Mouse (Mus musculus) heart, embryonic 10.5 days (tissue): ENCODE data around the gene Exosc1. TPM values are rescaled to one million over a fixed set of nuclear protein-coding genes. Genes with fewer than 3 reads are reported as not detected.

Experiments
- DNase-seq: peaks from one replicate; pipeline ENCODE4 v3.0.0-alpha.2; 2017; ENCODE audit warnings: low spot score
- H3K27ac ChIP-seq: fragments of 300-500 bp; sonication (generic); 2 replicates; pipeline ENCODE4 v1.5.1; 2016; ENCODE audit warnings: mild to moderate bottlenecking
- H3K27me3 ChIP-seq: fragments of 300-500 bp; sonication (generic); 2 replicates; pipeline ENCODE4 v1.6.1; 2016; ENCODE audit warnings: mild to moderate bottlenecking; ENCODE audit not compliant: poor library complexity, insufficient read depth, severe bottlenecking
- H3K36me3 ChIP-seq: fragments of 300-500 bp; sonication (generic); 2 replicates; pipeline ENCODE4 v1.6.1; 2016; ENCODE audit warnings: mild to moderate bottlenecking, moderate library complexity
- H3K4me1 ChIP-seq: fragments of 300-500 bp; sonication (generic); 2 replicates; pipeline ENCODE4 v1.6.1; 2016; ENCODE audit warnings: mild to moderate bottlenecking
- H3K4me3 ChIP-seq: fragments of 300-500 bp; sonication (generic); 2 replicates; pipeline ENCODE4 v1.5.1; 2016; ENCODE audit warnings: mild to moderate bottlenecking, moderate library complexity
- H3K9me3 ChIP-seq: fragments of 300-500 bp; sonication (generic); 2 replicates; pipeline ENCODE4 v1.6.1; 2016; ENCODE audit warnings: mild to moderate bottlenecking, moderate library complexity
- WGBS: fragments of 180-500 bp; shearing (Covaris S2); methylation state at CpG from one replicate; pipeline ENCODE4 v1.1.7; 2016; 5-methylcytosine and 5-hydroxymethylcytosine counted together
- polyA plus RNA-seq: library from polyadenylated mRNA; unstranded; fragments of >200 nt; fragmentation: Nextera tagmentation; extraction: Ambion mirVana; gene quantifications from 2 replicates; pipeline ENCODE4 v1.2.1, GENCODE M21; 2016

Gene Exosc1
- polyA plus RNA-seq, 1 experiment from 2014 or later = 78.1 TPM

DNA sequence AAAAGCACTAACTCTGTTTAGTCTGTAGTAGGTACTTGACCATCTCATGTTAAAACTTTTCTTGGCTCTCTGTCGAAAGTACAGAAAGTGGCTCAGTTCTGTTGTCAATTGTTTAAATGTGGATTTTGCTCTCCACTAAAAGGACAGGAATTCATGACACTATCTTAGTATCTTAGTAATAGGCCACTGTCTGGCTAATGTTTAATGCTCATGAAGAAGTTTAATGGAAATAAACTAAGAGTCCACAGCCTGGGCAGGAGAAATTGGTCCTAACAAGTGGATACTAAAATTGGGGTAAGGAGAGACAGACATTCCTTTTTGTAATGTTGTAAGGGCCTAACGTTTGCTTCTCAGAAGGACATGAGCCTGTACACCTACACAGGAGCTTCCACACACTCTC lies 22.8 kb downstream of the Exosc1 start:
- Histone ChIP-seq H3K4me3 (no peak overlapping the region), H3K9me3 (no peaks in the 10 kb centered on the region), H3K36me3 (peaks cover 19% of the 10 kb centered on the region), H3K4me1 (peaks cover 28% of the 10 kb centered on the region), H3K27ac (no peak overlapping the region), H3K27me3 (no peaks in the 10 kb centered on the region)
- no peak for DNase-seq
- 80% methylated on average over 2 of the region's 2 CpGs for WGBS

- H3K36me3 ChIP-seq = peaks cover 3% of the 10 kb centered on the region
- no peak overlapping the region for H3K4me3 ChIP-seq
- H3K27ac ChIP-seq = no peak overlapping the region
- 90% methylated on average over 3 of the region's 3 CpGs for WGBS
- DNase-seq = no peak
- no peaks in the 10 kb centered on the region for H3K9me3 ChIP-seq
- no peaks in the 10 kb centered on the region for H3K27me3 ChIP-seq
- peaks cover 18% of the 10 kb centered on the region for H3K4me1 ChIP-seq
These were observed 24.5 kb downstream of the Exosc1 start for GRCm38 (mm10) chr19:41908736-41909135.

GRCm38 (mm10) chr19:41907079-41907760 lies 26.0 kb downstream of the Exosc1 start:
- H3K27ac ChIP-seq = peak overlapping the region; percentile 47

DNA sequence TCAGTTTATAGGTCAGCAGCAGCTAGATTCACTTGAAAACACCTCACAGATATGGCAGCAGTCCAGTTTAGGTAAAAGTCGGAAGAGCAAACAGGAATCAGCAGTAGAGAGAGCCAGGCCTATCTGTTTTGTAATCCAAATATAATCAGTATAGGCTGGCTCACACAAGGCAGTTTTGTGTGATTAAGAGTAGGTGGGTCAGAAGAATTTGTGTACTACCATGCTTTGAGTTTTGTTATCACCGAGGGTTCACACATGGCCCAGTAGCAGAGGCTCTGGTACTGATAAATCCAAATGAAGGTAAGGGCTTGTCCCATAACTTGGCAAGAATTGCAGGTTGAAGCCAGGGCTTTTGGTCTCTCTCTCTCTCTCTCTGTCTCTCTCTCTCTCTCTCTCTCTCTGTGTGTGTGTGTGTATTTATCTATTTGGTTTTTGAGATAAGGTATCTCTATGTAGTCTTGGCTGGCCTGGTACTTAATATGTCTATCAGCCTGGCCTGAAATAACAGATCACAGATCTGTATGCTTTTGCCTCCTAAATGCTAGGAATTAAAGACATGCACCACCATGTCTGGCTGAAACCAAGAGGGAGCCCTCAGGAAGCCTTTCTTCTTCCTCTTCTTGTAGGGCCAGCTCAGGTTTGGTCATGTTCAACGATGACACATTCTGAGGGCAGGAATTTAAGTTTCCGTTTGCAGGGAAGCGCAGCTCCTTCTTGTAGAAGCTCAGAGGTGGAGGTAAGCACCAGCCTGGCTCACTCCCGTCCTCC lies 26.7 kb downstream of the Exosc1 start:
- no peaks in the 10 kb centered on the region for H3K27me3 ChIP-seq
- H3K4me1 ChIP-seq = peaks cover 25% of the 10 kb centered on the region
- no peak for DNase-seq
- 33% methylated on average over 6 of the region's 6 CpGs for WGBS
- H3K27ac ChIP-seq = peak overlapping the region; percentile 47
- H3K4me3 ChIP-seq = no peak overlapping the region
- H3K9me3 ChIP-seq = no peaks in the 10 kb centered on the region
- no peaks in the 10 kb centered on the region for H3K36me3 ChIP-seq

More at GRCm38 (mm10) chr19:41907079-41907760, 26.0 kb downstream of the Exosc1 start:
- 42% methylated on average over 8 of the region's 8 CpGs for WGBS
- no peaks in the 10 kb centered on the region for H3K36me3 ChIP-seq
- no peaks in the 10 kb centered on the region for H3K9me3 ChIP-seq
- H3K4me1 ChIP-seq = peaks cover 19% of the 10 kb centered on the region
- DNase-seq = no peak
- H3K27me3 ChIP-seq = no peaks in the 10 kb centered on the region
- H3K4me3 ChIP-seq = no peak overlapping the region

DNA sequence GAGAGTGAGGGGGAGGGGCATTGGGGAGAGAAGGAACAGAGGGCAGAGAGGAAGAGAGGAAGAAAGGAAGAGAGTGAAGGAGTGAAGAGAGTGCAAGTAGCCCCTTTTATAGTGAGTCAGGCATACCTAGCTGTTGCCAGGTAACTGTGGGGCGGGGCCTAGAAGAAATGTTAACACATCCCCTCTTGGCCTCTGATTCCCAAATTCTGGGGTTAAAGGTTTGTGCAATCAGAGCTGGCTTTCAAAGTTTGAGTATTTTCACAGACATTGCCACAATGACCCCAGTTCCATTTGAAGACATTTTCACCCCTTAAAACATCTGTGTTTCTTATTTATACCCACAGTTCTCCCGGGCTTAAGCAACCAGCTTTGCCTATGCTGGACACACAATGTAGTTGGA lies 28.0 kb downstream of the Exosc1 start:
- DNase-seq = no peak
- H3K27ac ChIP-seq = no peak overlapping the region
- 91% methylated on average over 2 of the region's 2 CpGs for WGBS

DNA sequence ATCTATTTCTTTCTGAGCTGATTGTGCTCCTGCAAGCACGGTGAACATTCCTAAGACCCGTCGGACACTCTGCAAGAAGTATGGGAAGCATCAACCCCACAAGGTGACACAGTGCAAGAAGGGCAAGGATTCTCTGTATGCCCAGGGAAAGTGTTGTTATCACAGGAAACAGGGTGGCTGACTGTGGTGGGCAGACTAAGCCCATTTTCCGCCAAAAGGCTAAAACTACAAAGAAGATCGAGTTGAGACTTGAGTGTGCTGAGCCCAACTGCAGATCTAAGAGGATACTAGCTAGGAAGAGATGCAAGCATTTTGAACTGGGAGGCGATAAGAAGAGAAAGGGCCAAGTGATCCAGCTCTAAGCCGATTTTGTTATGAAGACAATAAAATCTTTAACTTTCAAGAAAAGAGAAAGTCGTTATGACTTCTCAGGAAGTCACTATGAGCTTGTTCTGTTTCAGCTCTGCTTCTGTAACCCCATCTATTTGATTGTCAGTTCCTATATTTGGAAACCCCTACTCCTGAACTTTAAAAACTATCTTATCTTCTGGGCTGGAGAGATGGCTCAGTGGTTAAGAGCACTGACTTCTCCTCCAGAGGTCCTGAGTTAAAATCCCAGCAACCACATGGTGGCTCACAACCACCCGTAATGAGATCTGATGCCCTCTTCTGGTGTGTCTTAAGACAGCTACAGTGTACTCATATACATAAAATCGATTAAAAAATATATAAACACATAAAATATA lies 30.2 kb downstream of the Exosc1 start:
- no peaks in the 10 kb centered on the region for H3K36me3 ChIP-seq
- H3K27me3 ChIP-seq = no peaks in the 10 kb centered on the region
- DNase-seq = no peak
- H3K27ac ChIP-seq = no peak overlapping the region
- peaks cover 27% of the 10 kb centered on the region for H3K4me1 ChIP-seq
- WGBS = 58% methylated on average over 10 of the region's 10 CpGs
- no peaks in the 10 kb centered on the region for H3K9me3 ChIP-seq
- no peak overlapping the region for H3K4me3 ChIP-seq

More for the DNA sequence above, 28.0 kb downstream of the Exosc1 start:
- Histone ChIP-seq H3K4me1 (peaks cover 27% of the 10 kb centered on the region), H3K27me3 (no peaks in the 10 kb centered on the region), H3K9me3 (no peaks in the 10 kb centered on the region), H3K36me3 (no peaks in the 10 kb centered on the region), H3K4me3 (no peak overlapping the region)

- Histone ChIP-seq H3K4me1 (peaks cover 17% of the 10 kb centered on the region), H3K4me3 (no peak overlapping the region), H3K36me3 (no peaks in the 10 kb centered on the region), H3K27ac (no peak overlapping the region; the same call in 1 of the 2 replicates), H3K9me3 (no peaks in the 10 kb centered on the region), H3K27me3 (no peaks in the 10 kb centered on the region)
- DNase-seq = no peak
- WGBS = 28% methylated on average over 2 of the region's 2 CpGs
These were observed 31.5 kb downstream of the Exosc1 start for GRCm38 (mm10) chr19:41901696-41902095.

DNA sequence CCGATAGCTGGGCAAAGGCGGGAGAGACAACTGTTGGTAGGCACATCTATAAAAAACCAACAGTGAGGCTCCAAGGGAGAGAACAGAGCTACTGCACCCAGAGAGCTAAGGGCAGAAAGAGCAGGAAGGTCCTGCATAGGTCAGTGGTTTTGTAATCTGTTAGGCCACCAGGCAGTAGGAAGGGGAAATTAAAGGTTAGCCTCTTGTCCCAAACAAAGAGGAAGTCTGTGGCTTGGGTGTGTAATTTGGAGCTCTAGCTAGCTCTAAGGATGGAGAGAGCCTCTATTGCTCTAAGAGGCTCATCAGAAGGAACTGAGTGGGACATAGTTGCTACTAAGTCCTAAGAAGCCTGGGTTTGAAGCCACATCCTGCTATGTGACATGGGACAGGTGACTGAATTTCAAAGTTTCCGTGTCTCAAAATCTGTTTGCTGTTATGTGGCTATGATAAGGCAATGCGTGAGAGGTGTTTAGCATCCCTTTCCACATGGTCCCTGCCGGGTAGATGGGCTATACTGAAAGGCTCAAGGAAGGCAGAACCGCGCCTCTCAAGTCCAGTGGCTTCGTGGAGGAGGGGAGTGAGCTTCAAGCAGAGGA lies 32.6 kb downstream of the Exosc1 start:
- 80% methylated on average over 8 of the region's 8 CpGs for WGBS
- peaks cover 15% of the 10 kb centered on the region for H3K4me1 ChIP-seq
- no peak overlapping the region for H3K27ac ChIP-seq
- no peak for DNase-seq
- H3K36me3 ChIP-seq = no peaks in the 10 kb centered on the region
- no peak overlapping the region for H3K4me3 ChIP-seq
- no peaks in the 10 kb centered on the region for H3K27me3 ChIP-seq
- H3K9me3 ChIP-seq = no peaks in the 10 kb centered on the region

DNA sequence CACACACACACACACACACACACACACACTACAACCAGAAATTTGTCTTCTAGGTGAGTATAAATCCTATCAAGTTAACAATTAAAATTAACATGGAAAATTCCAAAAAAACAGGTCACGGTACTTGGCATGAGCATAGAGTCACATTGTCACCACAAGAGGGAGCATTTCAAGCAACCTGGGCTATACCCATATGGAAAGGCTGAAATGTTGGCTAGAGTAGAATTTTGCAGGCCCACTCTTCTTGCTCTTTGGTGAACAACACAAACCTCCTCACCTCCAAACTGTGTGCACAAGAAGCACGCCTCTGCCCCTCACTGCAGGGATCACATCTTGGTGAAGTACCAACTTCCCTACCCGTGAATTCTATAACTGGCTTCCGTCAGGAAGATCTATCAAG lies 34.4 kb downstream of the Exosc1 start:
- 44% methylated on average over 4 of the region's 4 CpGs for WGBS
- DNase-seq = no peak
- no peak overlapping the region for H3K4me3 ChIP-seq
- no peaks in the 10 kb centered on the region for H3K27me3 ChIP-seq
- no peaks in the 10 kb centered on the region for H3K36me3 ChIP-seq
- H3K4me1 ChIP-seq = peaks cover 23% of the 10 kb centered on the region
- H3K27ac ChIP-seq = no peak overlapping the region
- no peaks in the 10 kb centered on the region for H3K9me3 ChIP-seq

- H3K27me3 ChIP-seq = no peaks in the 10 kb centered on the region
- peak overlapping the region; percentile 77 for H3K27ac ChIP-seq
These were observed 36.9 kb downstream of the Exosc1 start for GRCm38 (mm10) chr19:41896319-41896711.

DNA sequence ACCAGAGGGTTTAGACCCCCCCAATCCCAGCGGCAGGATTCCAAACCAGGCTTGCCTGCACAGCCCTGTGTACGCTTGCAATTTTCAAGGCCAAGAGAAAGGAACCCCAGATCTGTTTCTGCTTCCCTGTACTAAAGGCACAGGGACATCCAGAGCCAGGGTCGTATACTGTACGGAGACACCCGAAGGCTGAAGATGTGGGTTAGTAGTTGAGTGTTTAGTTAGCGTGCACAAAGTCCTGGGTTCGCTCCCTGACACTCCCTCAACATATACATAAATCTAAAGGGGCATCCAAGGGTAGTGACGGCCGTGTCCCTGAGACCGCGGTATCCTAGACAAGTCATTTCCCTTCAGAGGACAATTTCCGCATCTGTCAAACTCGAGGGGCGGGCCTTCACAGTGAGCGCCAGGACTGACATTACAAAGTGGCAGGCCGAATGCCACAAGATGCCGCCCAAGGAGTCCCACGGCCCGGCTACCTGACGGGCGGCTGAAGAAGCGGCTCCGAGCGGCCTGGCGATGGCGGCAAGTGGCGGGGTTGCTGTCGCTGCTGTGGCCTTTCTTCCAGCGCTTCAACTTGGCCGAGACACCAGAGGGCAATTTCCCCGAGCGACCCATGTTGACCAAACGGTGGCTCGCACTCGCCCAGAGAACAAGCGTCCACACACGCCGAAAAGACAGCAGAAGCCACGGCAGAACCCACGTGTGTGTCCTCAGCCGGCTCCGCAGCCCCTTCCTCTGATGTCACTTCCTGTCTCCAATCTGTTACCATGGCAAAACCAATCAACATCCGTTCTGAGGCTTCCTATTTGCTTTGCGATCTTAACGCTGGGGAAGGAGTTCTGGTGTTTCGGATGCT lies 37.5 kb downstream of the Exosc1 start, which contains the start of gene Rrp12:
Rrp12 (minus strand) TSS at position 714 of the 859 bp plus-strand sequence.
- H3K4me1 ChIP-seq = peaks cover 11% of the 10 kb centered on the region
- peaks cover 14% of the 10 kb centered on the region for H3K36me3 ChIP-seq
- peak within 1 kb of the TSS; percentile 77 for H3K27ac ChIP-seq
- peak within 1 kb of the TSS; percentile 87 for H3K4me3 ChIP-seq
- no peaks in the 10 kb centered on the region for H3K27me3 ChIP-seq
- no peaks in the 10 kb centered on the region for H3K9me3 ChIP-seq
- WGBS = under 1% methylated on average over 46 of the region's 46 CpGs
- DNase-seq = peak; percentile 93

More at GRCm38 (mm10) chr19:41896319-41896711, 36.9 kb downstream of the Exosc1 start:
- Histone ChIP-seq H3K9me3 (no peaks in the 10 kb centered on the region), H3K4me3 (peak overlapping the region; percentile 87), H3K36me3 (peaks cover 7% of the 10 kb centered on the region), H3K4me1 (peaks cover 11% of the 10 kb centered on the region)
- no peak for DNase-seq
- WGBS = 20% methylated on average over 18 of the region's 18 CpGs

GRCm38 (mm10) chr19:41894959-41895358 lies 38.3 kb downstream of the Exosc1 start:
- no peak for DNase-seq
- WGBS = 45% methylated on average over 7 of the region's 7 CpGs

More at GRCm38 (mm10) chr19:41894959-41895358, 38.3 kb downstream of the Exosc1 start:
- H3K27me3 ChIP-seq = no peaks in the 10 kb centered on the region
- peak overlapping the region; percentile 87 for H3K4me3 ChIP-seq
- H3K27ac ChIP-seq = no peak overlapping the region
- H3K4me1 ChIP-seq = peaks cover 11% of the 10 kb centered on the region
- H3K36me3 ChIP-seq = peaks cover 21% of the 10 kb centered on the region
- no peaks in the 10 kb centered on the region for H3K9me3 ChIP-seq
